Mouse (Mus musculus) layer of hippocampus, postnatal 25 days (tissue): ENCODE measurements around the gene Maob. TPM values are rescaled to one million over a fixed set of nuclear protein-coding genes. Genes with fewer than 3 reads are reported as not detected.

Experiments
- DNase-seq, 2 experiments: peaks; one replicate each; pipeline ENCODE4 v3.0.0; 2022; ENCODE audit warnings: mixed read lengths in 2 of 2, low spot score in 1 of 2; ENCODE audit errors: extremely low spot score in 1 of 2
- total RNA-seq, 2 experiments: library from RNA; stranded (reverse); gene quantifications; 2 replicates each; pipeline ENCODE4 v1.2.3; 2021

Maob gene
- 10 to 100 TPM; 14.9 to 18.9 TPM for total RNA-seq

GRCm38 (mm10) chrX:16817261-16817769 lies at the start of gene Maob:
TSS of gene Maob (minus strand) at chrX:16817366.
- DNase-seq = peak in 1 of 2 experiments; percentile 2

DNA sequence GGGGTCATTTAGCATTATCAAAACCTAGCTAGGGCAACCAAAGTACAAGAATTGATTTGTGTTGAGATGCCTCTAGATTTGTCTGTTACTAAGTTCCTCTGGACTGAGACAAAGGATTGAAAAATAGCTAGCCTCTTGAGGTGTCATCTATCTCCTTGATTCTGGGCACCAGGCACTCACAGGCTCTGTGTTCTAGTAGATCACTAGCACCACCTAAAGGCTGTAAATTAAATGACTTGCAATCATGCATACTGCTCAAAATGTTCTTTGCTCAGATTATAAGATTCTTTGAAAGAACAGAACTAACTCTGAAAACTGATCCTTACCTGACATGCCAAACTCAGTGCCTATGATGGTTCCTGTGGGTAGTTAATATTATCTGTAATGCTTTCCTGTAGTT lies 43.1 kb upstream of the Maob start:
- no peak for DNase-seq

DNA sequence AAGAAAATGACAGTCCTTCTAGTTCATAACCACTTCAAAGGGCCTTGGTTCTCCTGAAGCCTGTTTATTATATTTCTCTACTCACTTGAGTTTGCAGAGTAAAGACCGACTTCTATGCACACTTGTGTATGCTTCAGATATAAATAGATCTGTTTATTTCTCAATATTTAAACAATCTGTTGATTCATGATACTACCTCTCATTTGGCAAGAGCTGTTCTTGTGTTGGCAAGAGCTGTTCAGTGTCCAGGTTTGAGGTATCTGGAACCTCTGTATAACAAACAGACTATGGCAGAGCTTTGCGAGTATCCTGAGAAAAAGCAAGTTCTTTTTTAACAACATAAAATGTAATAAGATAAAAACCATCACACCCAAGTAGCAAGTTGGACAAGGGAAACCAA lies 28.9 kb upstream of the Maob start:
- DNase-seq = no peak

- DNase-seq = no peak
Observed at GRCm38 (mm10) chrX:16841443-16841842, 24.3 kb upstream of the Maob start.

DNA sequence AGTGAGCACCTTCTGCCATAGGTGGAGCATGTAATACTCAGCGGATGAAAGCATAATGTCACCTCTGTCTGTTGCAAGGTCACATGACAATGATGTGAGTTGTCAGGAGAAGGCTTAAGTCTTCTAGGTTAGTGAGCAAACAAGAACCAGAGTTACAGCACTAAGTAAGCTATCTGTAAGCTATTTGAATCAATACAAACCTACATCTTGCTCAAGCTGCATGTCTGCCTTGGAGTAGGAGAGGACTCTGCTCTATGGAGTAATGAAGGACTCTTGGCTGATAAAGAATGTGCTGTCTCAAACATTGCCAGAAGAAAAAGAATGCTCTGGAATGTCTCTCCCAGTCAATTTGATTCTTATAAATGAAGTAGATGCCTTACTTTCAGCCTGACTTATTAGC lies 20.1 kb upstream of the Maob start:
- DNase-seq = no peak

DNA sequence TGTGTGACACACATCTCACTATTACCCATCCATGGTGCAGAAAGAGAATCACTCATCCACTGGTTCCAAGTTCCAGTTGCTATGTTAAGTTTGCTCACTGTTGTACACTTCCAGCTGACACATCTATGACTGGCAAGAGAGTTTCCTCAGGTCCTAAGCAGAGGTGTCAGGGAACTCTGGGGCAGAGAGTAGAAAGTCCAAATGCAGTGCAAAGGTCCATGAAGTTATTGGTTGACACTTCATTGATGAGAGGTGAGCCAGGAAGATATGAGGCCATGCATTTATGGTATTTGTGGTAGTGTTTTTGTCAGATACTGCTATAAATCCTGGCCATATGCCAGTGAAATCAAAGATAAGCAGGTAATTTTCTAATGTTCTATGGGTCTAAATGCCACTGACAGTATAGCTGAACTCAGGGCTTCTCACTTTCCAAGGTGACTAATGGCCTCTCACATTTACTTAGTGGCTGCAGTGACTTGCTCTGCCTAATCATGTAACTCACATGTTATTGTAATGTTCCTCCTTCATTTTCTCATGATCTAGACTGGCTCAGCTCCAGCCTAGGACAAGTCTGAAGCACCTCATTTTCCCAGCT lies 19.4 kb upstream of the Maob start:
- no peak for DNase-seq

DNA sequence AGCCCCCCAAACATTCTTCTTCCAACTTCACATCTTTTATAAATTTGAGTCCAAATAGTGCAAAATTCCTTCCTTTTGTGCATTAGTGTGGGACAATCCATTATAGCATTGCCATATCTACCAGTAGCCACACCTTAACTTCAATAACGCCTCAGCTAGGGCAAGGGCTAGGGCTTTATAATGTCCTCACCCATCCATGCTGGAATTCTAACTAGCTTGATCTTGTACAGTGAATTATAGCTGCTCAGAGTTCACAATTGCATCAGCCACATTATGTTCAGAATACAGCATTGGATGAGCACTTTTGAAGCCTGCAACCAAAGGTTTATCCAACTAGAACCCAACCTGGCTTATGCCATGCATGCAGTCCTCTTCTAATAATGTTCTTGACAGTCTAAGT lies 8.9 kb upstream of the Maob start:
- no peak for DNase-seq

DNA sequence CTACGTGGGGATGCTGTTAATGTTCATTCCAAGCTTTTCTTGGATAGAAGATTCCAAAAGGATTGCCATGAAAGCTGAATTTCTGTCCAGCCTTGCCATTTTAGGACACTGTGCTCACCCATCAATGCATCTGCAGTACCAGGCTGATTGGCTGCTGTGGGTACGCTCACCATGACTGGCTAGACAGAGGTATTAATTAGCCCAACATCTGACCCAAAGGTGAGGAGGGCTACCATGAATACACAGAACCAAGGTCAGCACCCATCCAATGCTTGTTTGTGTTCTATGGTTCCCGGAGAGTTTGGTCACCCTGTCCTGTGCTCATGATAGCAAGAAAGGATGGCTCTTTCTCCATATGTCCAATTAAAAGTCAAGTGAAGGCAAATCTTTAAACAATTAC lies 1.2 kb downstream of the Maob start:
- no peak for DNase-seq

DNA sequence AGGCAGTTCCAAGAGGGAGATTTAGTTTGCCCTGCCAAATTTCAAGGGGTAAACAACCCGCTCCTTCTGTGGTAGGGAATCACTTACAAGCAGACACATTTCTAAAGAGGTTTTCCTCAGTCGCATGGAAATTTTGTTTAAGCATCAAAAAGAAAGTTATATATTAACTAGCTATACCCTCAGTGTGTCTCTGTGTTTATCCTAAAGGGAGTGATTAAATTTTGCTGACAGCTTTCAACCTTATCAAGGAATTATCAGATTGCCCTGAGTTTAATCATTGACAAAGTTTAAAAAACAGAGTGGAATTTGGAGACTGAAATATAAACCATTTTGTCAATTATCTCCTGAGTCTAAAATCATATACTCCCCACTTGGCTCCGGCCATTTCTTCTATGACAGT lies 5.1 kb downstream of the Maob start:
- no peak for DNase-seq

- no peak for DNase-seq
Observed at GRCm38 (mm10) chrX:16767453-16767852, 49.7 kb downstream of the Maob start.

DNA sequence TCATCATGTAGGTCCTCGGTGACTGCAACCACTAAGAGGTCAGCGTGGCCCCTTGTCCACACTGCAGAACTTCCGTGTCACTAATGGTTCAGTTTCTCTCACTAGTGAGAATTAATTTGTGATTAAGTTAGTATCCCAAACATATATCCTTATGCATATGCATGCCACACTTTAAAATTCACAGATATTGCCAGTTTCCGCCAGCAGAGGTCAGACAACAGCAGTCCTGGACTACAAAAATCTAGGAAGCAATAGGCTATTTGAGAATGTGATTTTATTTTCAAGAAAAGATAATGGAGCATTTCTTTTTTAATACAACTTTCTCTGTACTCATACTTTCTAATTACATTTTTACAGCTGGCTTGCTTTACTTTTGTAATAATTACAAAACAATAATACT lies 51.0 kb downstream of the Maob start:
- peak in 1 of 2 experiments; percentile 40 for DNase-seq

- DNase-seq = no peak
Observed at GRCm38 (mm10) chrX:16761430-16761829, 55.7 kb downstream of the Maob start.

DNA sequence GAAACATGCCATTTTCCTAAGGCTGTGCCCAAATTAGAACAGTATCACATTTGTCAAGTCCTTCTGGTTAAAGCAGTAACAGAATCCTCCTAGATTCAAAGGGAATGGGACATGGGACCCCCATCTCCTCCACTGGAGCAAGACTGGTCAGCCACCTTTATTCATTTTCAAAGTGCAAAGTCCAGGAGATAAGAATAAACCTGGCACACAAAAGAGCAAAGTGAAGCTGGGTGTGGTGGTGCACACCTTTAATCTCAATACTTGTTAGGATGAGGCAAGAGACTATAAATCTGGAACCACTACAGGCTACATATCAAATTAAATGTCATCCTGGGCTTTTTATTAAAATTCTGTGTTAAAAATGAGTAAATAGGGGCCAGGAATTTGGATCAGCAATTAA lies 62.4 kb downstream of the Maob start:
- no peak for DNase-seq

- no peak for DNase-seq
Observed at GRCm38 (mm10) chrX:16748932-16749331, 68.2 kb downstream of the Maob start.

- DNase-seq = no peak
Observed at GRCm38 (mm10) chrX:16714033-16714432, 103.1 kb downstream of the Maob start.

DNA sequence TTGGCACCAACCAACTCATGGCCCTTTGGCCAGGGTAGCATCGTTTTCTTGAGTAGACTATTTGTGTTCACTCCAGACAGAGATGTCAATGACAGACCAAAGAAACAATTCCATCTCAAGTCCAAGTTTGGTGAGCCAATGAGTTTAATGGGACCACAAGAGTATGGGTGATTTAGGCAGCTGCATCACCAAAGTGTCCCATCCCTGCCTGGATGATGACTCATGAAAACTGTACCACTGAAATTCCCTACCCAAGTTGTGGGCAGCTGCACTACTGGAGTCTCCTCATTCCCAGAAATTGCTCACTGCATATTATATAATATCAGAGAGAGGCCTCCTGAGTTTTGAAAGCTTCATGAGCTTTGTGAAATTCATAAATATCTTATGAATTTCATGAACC lies 111.1 kb downstream of the Maob start:
- no peak for DNase-seq

Other genes starting within 250 kb of the Maob start
- gene Maoa, start 197.7 kb downstream of the Maob start, total RNA-seq = 10 to 100 TPM; 17.3 to 17.4 TPM
- gene Ndp, start 94.4 kb upstream of the Maob start, total RNA-seq = 10 to 100 TPM; 10.5 to 11.8 TPM